Mouse (Mus musculus) intestine, postnatal 0 days (tissue): Measurements from ENCODE around the gene Tgfbr3l. TPM values are rescaled to one million over a fixed set of nuclear protein-coding genes. Genes with fewer than 3 reads are reported as not detected.
A peak's percentile ranks its signal among the peaks of the same experiment; 100 is the strongest.

Experiments used
- ATAC-seq: fragments of 200-750 bp; cut with Nextera tagmentation; 2 replicates; pipeline ENCODE4 v1.8.0; 2017; ENCODE audit warnings: mild to moderate bottlenecking, moderate TSS enrichment, moderate library complexity
- H3K27ac ChIP-seq: fragments of 300-500 bp; sonication (generic); 2 replicates; pipeline ENCODE4 v1.5.1; 2014; ENCODE audit warnings: mild to moderate bottlenecking, low read depth, low read length, moderate library complexity
- H3K27me3 ChIP-seq: fragments of 300-500 bp; sonication (generic); replicated peaks from 2 replicates; pipeline ENCODE4 v1.6.1; 2014; ENCODE audit warnings: low read length, mixed read lengths; ENCODE audit not compliant: control insufficient read depth, insufficient read depth
- H3K36me3 ChIP-seq: fragments of 300-500 bp; sonication (generic); 2 replicates; pipeline ENCODE4 v1.6.1; 2014; ENCODE audit warnings: mild to moderate bottlenecking, moderate library complexity; ENCODE audit not compliant: control insufficient read depth, insufficient read depth
- H3K4me1 ChIP-seq: fragments of 300-500 bp; sonication (generic); replicated peaks from 2 replicates; pipeline ENCODE4 v1.6.1; 2014; ENCODE audit warnings: antibody characterized with exemption, low read length, mixed read lengths; ENCODE audit not compliant: control insufficient read depth, insufficient read depth
- H3K4me2 ChIP-seq: fragments of 300-500 bp; sonication (generic); replicated peaks from 2 replicates; pipeline ENCODE4 v1.6.1; 2014; ENCODE audit warnings: low read depth, mild to moderate bottlenecking, moderate library complexity
- H3K4me3 ChIP-seq: fragments of 300-500 bp; sonication (generic); 2 replicates; pipeline ENCODE4 v1.5.1; 2014; ENCODE audit warnings: low read depth, low read length
- H3K9ac ChIP-seq: fragments of 300-500 bp; sonication (generic); 2 replicates; pipeline ENCODE4 v1.6.1; 2014; ENCODE audit warnings: mild to moderate bottlenecking, low read depth, low read length
- H3K9me3 ChIP-seq: fragments of 300-500 bp; sonication (generic); 2 replicates; pipeline ENCODE4 v1.6.1; 2016; ENCODE audit warnings: mixed run types; ENCODE audit not compliant: control insufficient read depth
- CTCF ChIP-seq: sonication (generic); IDR thresholded peaks from 2 replicates; pipeline ENCODE4 v1.5.1; 2016; ENCODE audit warnings: low read depth, mild to moderate bottlenecking, control low read depth, antibody characterized with exemption, moderate library complexity
- WGBS: fragments of 180-500 bp; shearing (Covaris S2); extraction: QIAGEN DNeasy Blood & Tissue Kit; methylation state at CpG from one replicate; pipeline ENCODE4 v1.1.7; 2014; 5-methylcytosine and 5-hydroxymethylcytosine counted together
- polyA plus RNA-seq: library from polyadenylated mRNA; unstranded; fragments of >200 nt; fragmentation: Nextera tagmentation; extraction: Ambion mirVana; gene quantifications from 2 replicates; pipeline ENCODE4 v1.2.1, GENCODE M21; 2015

The Tgfbr3l gene
- polyA plus RNA-seq, 1 experiment from 2014 or later, result 0.87 TPM

DNA sequence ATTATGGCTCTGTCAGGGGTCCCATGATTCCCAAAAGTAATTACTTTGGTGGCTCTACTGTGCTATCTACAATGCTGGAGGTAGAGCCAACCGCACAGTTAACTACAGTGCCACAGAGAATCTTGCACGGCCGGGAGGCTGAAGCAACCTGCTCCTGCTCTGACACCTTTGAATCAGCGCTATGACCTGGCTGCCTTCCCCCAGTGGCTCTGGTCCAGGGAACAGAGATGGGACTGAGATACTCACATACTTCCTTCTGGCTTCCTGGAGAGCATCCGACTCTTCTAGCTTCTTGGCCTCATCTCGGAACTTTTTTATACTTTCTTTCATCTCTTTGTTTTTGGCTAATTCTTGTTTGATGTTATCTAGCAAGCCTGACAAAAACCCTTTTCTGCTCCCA, 21.6 kb downstream of the Tgfbr3l start:
- H3K9me3 ChIP-seq, result no peaks in the 10 kb centered on the region
- H3K4me3 ChIP-seq, result no peak overlapping the region
- no peak overlapping the region for H3K27ac ChIP-seq
- TF ChIP-seq CTCF, result no peak
- 93% methylated on average over 6 of the region's 6 CpGs for WGBS
- no peak overlapping the region for H3K9ac ChIP-seq
- ATAC-seq, result no peak
- no peaks in the 10 kb centered on the region for H3K27me3 ChIP-seq
- H3K4me1 ChIP-seq, result no peaks in the 10 kb centered on the region
- peaks cover 84% of the 10 kb centered on the region for H3K36me3 ChIP-seq
- H3K4me2 ChIP-seq, result no peak overlapping the region

DNA sequence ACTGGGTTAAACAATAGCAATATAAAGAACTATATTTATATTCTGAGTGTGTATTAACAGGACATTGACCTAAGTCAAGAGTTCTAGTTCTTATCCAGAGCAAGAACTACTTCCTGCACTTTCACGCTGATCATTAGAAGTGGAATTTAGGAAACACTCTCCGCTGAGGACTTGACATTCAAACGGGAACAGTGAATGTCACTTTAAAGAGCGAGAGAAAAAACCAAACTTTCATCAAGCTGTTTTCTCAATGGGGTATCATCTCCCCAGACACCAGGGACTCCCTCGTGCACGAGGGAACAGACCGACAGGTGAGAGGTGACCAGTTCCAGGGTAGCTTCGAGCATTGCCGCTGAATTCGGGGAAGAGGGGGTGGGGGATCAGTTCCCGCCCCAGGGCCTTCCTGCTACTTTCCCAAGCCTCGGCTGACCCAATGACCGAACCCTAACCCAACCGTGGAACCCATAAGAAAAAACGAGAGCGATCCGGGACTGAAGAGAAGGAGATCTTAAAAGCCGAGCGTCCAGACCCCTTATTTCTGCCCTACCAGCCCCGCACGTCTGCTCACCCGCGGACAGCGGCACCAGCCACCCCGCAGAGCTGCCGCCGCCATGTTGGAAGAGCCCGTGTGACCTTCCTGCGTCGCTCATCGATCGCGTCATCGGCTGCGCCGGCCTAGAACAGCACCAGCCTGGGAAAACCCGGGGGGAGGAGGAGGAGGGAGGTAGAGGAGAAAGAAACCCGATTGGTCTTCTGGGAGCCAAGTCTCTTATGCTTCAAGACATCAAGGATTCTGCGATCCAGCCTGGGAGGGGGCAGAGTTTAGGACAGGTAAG, 27.5 kb downstream of the Tgfbr3l start, which contains the start of gene Timm44:
TSS of gene Timm44 (minus strand) at position 639 of the 836 bp plus-strand sequence.
- WGBS, result under 1% methylated on average over 39 of the region's 39 CpGs
- H3K9me3 ChIP-seq, result no peaks in the 10 kb centered on the region
- peak within 1 kb of the TSS; percentile 70 for H3K27ac ChIP-seq
- peak within 1 kb of the TSS; percentile 89 for H3K4me3 ChIP-seq
- peaks cover 25% of the 10 kb centered on the region for H3K36me3 ChIP-seq
- no peak for TF ChIP-seq CTCF
- H3K27me3 ChIP-seq, result no peaks in the 10 kb centered on the region
- ATAC-seq, result peak; percentile 98
- H3K4me1 ChIP-seq, result no peaks in the 10 kb centered on the region; the same call in 1 of the 2 replicates
- H3K9ac ChIP-seq, result peak within 1 kb of the TSS; percentile 89
- H3K4me2 ChIP-seq, result peak within 1 kb of the TSS; percentile 87

GRCm38 (mm10) chr8:4276111-4276465, 28.1 kb downstream of the Tgfbr3l start:
- ATAC-seq, result 0 out of 2 replicates have a peak, but pooled peaks have one; percentile 1
- no peaks in the 10 kb centered on the region; the same call in 1 of the 2 replicates for H3K4me1 ChIP-seq
- no peak for TF ChIP-seq CTCF

DNA sequence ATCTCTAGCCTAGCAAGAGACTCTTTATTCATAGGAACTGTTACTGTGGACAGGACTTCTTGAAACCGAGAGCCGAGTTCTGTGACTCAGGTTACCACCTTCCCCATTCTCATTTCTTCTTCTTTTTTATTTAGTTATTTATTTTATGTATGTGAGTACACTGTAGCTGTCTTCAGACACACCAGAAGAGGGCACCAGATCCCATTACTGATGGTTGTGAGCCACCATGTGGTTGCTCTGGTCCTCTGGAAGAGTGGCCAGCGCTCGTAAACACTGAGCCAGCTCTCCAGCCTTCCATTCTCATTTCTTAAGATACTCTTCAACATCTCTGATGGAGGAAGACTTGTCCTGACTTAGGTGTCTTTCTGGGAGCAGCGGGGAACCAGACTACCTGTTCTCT, 44.7 kb downstream of the Tgfbr3l start:
- 86% methylated on average over 5 of the region's 5 CpGs for WGBS
- ATAC-seq, result no peak
- no peak overlapping the region for H3K4me3 ChIP-seq
- H3K9me3 ChIP-seq, result no peaks in the 10 kb centered on the region
- H3K27ac ChIP-seq, result no peak overlapping the region
- no peak overlapping the region for H3K9ac ChIP-seq
- peak; percentile 43; the same call in 1 of the 2 replicates for TF ChIP-seq CTCF
- H3K4me1 ChIP-seq, result no peaks in the 10 kb centered on the region
- H3K36me3 ChIP-seq, result peaks cover 74% of the 10 kb centered on the region
- H3K27me3 ChIP-seq, result no peaks in the 10 kb centered on the region
- no peak overlapping the region for H3K4me2 ChIP-seq

More at GRCm38 (mm10) chr8:4276111-4276465, 28.1 kb downstream of the Tgfbr3l start:
- WGBS, result 25% methylated on average over 9 of the region's 9 CpGs
- H3K27ac ChIP-seq, result no peak overlapping the region
- peak overlapping the region; percentile 87 for H3K4me2 ChIP-seq
- peak overlapping the region; percentile 89 for H3K4me3 ChIP-seq
- no peaks in the 10 kb centered on the region for H3K9me3 ChIP-seq
- peaks cover 19% of the 10 kb centered on the region for H3K36me3 ChIP-seq
- H3K27me3 ChIP-seq, result no peaks in the 10 kb centered on the region
- H3K9ac ChIP-seq, result peak overlapping the region; percentile 89

DNA sequence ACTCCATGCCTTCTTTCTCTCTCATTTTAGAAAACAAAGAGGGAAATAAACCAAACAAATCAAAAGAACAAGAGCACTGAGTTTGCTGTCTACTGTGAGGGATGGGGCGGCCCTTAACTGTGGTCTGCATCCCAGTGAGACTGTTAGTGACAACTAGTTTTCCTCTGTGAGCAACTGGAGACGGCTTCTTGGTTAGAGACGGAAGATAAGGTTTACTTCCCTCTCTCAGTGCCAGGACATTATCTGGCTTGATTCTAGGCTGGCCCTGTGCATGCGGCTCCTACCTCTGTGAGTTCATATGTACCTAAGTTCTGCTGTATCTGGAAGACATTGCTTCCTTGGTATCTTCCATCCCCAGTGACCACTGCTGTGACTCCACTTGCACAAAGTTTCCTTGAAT, 49.8 kb downstream of the Tgfbr3l start:
- Histone ChIP-seq H3K27me3 (no peaks in the 10 kb centered on the region), H3K36me3 (peaks cover 88% of the 10 kb centered on the region), H3K9me3 (no peaks in the 10 kb centered on the region), H3K4me3 (no peak overlapping the region), H3K4me2 (no peak overlapping the region), H3K27ac (no peak overlapping the region), H3K9ac (no peak overlapping the region), H3K4me1 (no peaks in the 10 kb centered on the region)
- TF ChIP-seq CTCF, result no peak
- no peak for ATAC-seq
- 90% methylated on average over 4 of the region's 4 CpGs for WGBS

Other genes starting within 250 kb of the Tgfbr3l start
- 0.33 TPM in 1 of 2 replicates, not detected in the other for gene Cd209f, start 142.4 kb upstream of the Tgfbr3l start, polyA plus RNA-seq
- not detected in 2 replicates for gene Cd209g, start 114.1 kb upstream of the Tgfbr3l start, polyA plus RNA-seq
- gene Evi5l, start 81.6 kb upstream of the Tgfbr3l start, polyA plus RNA-seq, result 6.6 and 8.3 TPM in 2 replicates
- gene Prr36, start 30.8 kb upstream of the Tgfbr3l start, polyA plus RNA-seq, result 0.99 and 1.1 TPM in 2 replicates
- gene Lrrc8e, start 21.4 kb upstream of the Tgfbr3l start, polyA plus RNA-seq, result 2.8 and 3.3 TPM in 2 replicates
- 14.3 and 16.6 TPM in 2 replicates for gene Map2k7, start 9.5 kb upstream of the Tgfbr3l start, polyA plus RNA-seq
- gene Gm49320, start 9.3 kb upstream of the Tgfbr3l start, polyA plus RNA-seq, result 0.20 and 0.74 TPM in 2 replicates
- gene Snapc2, start 4.9 kb downstream of the Tgfbr3l start, polyA plus RNA-seq, result 21.5 and 22.2 TPM in 2 replicates
- 27.4 and 29.4 TPM in 2 replicates for gene Ctxn1, start 11.1 kb downstream of the Tgfbr3l start, polyA plus RNA-seq
- 33.7 and 35.5 TPM in 2 replicates for gene Timm44, start 27.7 kb downstream of the Tgfbr3l start, polyA plus RNA-seq
- gene Ccl25, start 77.0 kb downstream of the Tgfbr3l start, polyA plus RNA-seq, result 190 and 217 TPM in 2 replicates
- gene Elavl1, start 77.2 kb downstream of the Tgfbr3l start, polyA plus RNA-seq, result 64.8 and 73.4 TPM in 2 replicates
- gene Cers4, start 244.8 kb downstream of the Tgfbr3l start, polyA plus RNA-seq, result 8.6 and 12.7 TPM in 2 replicates